Mouse (Mus musculus) skeletal muscle tissue, postnatal 0 days (tissue): ENCODE data around the gene Uap1l1. TPM values are rescaled to one million over a fixed set of nuclear protein-coding genes. Genes with fewer than 3 reads are reported as not detected.

Source experiments
- polyA plus RNA-seq: library from polyadenylated mRNA; unstranded; fragments of >200 nt; fragmentation: Nextera tagmentation; extraction: Ambion mirVana; gene quantifications from 2 replicates; pipeline ENCODE4 v1.2.1, GENCODE M21; 2015

Uap1l1 gene
- 12.4 and 16.8 TPM in 2 replicates for polyA plus RNA-seq

GRCm38 (mm10) chr2:25365091-25365761 is at the start of gene Uap1l1:
Uap1l1 (minus strand) TSS chr2:25365682.

GRCm38 (mm10) chr2:25399051-25399450 is 33.6 kb upstream of the Uap1l1 start, which contains the start of gene Npdc1:
Npdc1 (plus strand) TSS chr2:25399351.

DNA sequence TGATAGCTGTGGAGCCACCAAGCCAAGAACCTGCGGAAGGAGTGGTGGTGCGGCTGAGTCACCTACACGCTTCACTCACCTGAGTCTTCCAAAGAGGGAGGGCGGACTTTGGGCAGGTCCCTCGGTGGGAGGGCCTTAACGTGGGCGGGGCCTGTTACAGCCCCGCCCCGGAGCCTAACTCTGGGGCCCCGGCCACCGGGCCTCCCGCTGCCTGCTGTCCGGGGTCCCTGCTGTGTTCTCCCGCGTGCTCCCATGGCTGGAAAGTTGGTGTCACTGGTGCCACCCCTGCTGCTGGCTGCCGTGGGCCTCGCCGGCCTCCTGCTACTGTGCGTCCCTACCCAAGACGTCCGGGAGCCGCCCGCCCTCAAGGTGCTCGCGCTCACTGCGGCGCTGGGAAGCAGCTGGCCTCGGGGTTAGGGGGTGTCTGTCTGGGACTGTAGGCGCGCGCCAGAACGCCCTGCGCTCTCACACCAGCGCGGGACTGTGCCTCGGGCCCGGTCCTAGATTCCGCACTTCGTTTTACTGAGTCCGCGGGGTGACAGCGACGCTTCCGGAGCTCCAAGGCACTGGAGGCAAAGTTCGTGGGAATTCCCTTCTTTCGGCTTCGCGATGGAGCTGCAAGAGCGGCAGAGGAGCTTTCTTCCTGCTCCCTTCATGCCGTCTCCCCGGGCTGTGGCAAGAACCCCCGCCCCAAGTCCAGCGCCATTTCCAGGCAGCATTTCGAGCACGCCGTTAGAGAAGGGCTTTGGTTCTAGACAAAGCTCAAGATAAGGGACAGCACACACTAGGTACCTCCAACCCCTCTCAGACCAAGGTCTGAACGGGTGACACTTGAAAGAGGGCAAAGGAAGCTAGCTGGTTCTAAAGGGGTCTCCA is 30.5 kb upstream of the Uap1l1 start, which contains the start of gene Entpd2:
Entpd2 (plus strand) TSS at position 154 of the 876 bp plus-strand sequence.

GRCm38 (mm10) chr2:25371764-25372643 is 6.5 kb upstream of the Uap1l1 start, which contains the start of gene Sapcd2:
Sapcd2 (plus strand) TSS chr2:25372321.

GRCm38 (mm10) chr2:25356208-25357079 is 9.0 kb downstream of the Uap1l1 start, which contains the start of gene Dpp7:
Dpp7 (minus strand) TSS chr2:25356359.

GRCm38 (mm10) chr2:25332286-25333160 is 33.0 kb downstream of the Uap1l1 start, which contains the start of gene Man1b1:
Man1b1 (plus strand) TSS chr2:25332338.

DNA sequence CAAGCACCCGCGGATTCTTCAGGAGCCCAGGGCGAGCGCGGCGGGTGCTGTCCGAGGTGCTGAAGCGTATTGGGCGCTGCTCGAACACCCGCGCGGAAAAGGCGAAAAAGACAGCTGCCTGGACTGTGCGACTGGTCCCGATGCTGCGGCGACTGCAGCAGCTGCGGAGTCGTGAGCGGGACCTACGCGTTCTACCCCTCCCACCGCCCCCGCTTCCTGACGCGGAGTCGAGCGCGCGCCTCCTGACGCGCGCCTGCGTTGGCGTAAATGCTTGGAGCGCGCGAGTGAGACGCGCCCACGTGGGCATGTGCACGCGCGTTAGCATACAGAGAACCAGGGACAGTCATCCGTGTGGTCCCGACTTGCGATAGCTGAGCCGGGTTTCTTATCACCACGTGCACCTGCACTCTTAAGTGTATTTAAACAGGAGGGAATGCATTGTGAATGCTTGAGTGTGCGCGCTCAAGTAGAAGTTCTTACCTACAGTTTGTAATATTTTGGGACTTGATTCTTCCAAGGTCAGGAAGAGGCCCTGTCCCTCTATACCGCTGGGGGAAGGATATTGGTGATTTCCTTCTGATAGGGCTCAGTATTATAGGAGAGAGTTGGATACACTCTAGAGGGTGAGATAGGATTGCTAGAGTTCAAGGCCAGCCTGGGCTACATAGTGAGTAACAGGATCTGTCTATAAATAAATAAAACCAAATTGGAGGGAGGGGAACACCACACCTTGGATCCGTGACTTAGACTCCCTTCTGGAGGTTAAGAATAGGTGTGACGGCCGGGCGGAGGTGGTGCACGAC is 46.3 kb downstream of the Uap1l1 start, which contains the start of gene Grin1:
Grin1 (minus strand) TSS at position 217 of the 803 bp plus-strand sequence.

Other genes starting within 250 kb of the Uap1l1 start
- gene Nrarp, start 184.9 kb downstream of the Uap1l1 start, polyA plus RNA-seq, result 9.5 and 13.8 TPM in 2 replicates
- 2.5 and 3.6 TPM in 2 replicates for gene Tor4a, start 168.8 kb downstream of the Uap1l1 start, polyA plus RNA-seq
- gene Nelfb, start 154.2 kb downstream of the Uap1l1 start, polyA plus RNA-seq, result 42.2 and 43.2 TPM in 2 replicates
- not detected in 2 replicates for gene Stpg3, start 151.0 kb downstream of the Uap1l1 start, polyA plus RNA-seq
- gene Fam166a, start 146.9 kb downstream of the Uap1l1 start, polyA plus RNA-seq, result 0.19 TPM in 1 of 2 replicates, not detected in the other
- gene Tubb4b, start 141.0 kb downstream of the Uap1l1 start, polyA plus RNA-seq, result 141 and 191 TPM in 2 replicates
- gene Slc34a3, start 131.3 kb downstream of the Uap1l1 start, polyA plus RNA-seq, result not detected in 2 replicates
- not detected in 2 replicates for gene Rnf224, start 128.9 kb downstream of the Uap1l1 start, polyA plus RNA-seq
- gene Rnf208, start 123.4 kb downstream of the Uap1l1 start, polyA plus RNA-seq, result 0.50 and 1.5 TPM in 2 replicates
- gene Cysrt1, start 123.2 kb downstream of the Uap1l1 start, polyA plus RNA-seq, result 8.6 TPM in 1 of 2 replicates, not detected in the other
- gene AL732309.1, start 118.8 kb downstream of the Uap1l1 start, polyA plus RNA-seq, result 1.2 and 2.0 TPM in 2 replicates
- 27.2 and 29.6 TPM in 2 replicates for gene Tmem203, start 110.2 kb downstream of the Uap1l1 start, polyA plus RNA-seq
- gene Tprn, start 103.1 kb downstream of the Uap1l1 start, polyA plus RNA-seq, result 3.0 and 3.9 TPM in 2 replicates
- 102 and 122 TPM in 2 replicates for gene Ssna1, start 93.2 kb downstream of the Uap1l1 start, polyA plus RNA-seq
- 51.7 and 54.8 TPM in 2 replicates for gene Anapc2, start 93.2 kb downstream of the Uap1l1 start, polyA plus RNA-seq
- gene Tmem210, start 77.5 kb downstream of the Uap1l1 start, polyA plus RNA-seq, result not detected in 2 replicates
- 0.12 and 0.15 TPM in 2 replicates for gene Lrrc26, start 75.8 kb downstream of the Uap1l1 start, polyA plus RNA-seq
- not detected in 2 replicates for gene Grin1, start 46.5 kb downstream of the Uap1l1 start, polyA plus RNA-seq
- 29.6 and 33.0 TPM in 2 replicates for gene Man1b1, start 33.3 kb downstream of the Uap1l1 start, polyA plus RNA-seq
- 8.7 and 10.9 TPM in 2 replicates for gene Dpp7, start 9.3 kb downstream of the Uap1l1 start, polyA plus RNA-seq
- gene Sapcd2, start 6.6 kb upstream of the Uap1l1 start, polyA plus RNA-seq, result 5.8 and 6.4 TPM in 2 replicates
- gene Entpd2, start 30.2 kb upstream of the Uap1l1 start, polyA plus RNA-seq, result 30.8 and 32.7 TPM in 2 replicates
- 19.3 and 28.5 TPM in 2 replicates for gene Npdc1, start 33.7 kb upstream of the Uap1l1 start, polyA plus RNA-seq
- 0.06 TPM in 1 of 2 replicates, not detected in the other for gene Fut7, start 57.6 kb upstream of the Uap1l1 start, polyA plus RNA-seq
- gene Abca2, start 63.0 kb upstream of the Uap1l1 start, polyA plus RNA-seq, result 1.2 and 1.6 TPM in 2 replicates
- gene Clic3, start 91.2 kb upstream of the Uap1l1 start, polyA plus RNA-seq, result 1.0 and 6.2 TPM in 2 replicates
- gene Paxx, start 95.4 kb upstream of the Uap1l1 start, polyA plus RNA-seq, result 56.6 and 62.1 TPM in 2 replicates
- 11.8 and 13.3 TPM in 2 replicates for gene Ptgds, start 104.4 kb upstream of the Uap1l1 start, polyA plus RNA-seq
- not detected in 2 replicates for gene Lcn12, start 128.2 kb upstream of the Uap1l1 start, polyA plus RNA-seq
- gene Fbxw5, start 135.1 kb upstream of the Uap1l1 start, polyA plus RNA-seq, result 56.1 and 56.8 TPM in 2 replicates
- gene C8g, start 136.0 kb upstream of the Uap1l1 start, polyA plus RNA-seq, result 2.9 and 4.1 TPM in 2 replicates
- 13.9 and 15.5 TPM in 2 replicates for gene Traf2, start 181.3 kb upstream of the Uap1l1 start, polyA plus RNA-seq
- gene Edf1, start 192.2 kb upstream of the Uap1l1 start, polyA plus RNA-seq, result 314 and 359 TPM in 2 replicates
- 0.45 and 0.50 TPM in 2 replicates for gene Mamdc4, start 209.2 kb upstream of the Uap1l1 start, polyA plus RNA-seq
- gene Phpt1, start 209.5 kb upstream of the Uap1l1 start, polyA plus RNA-seq, result 93.0 and 102 TPM in 2 replicates
- 0.18 TPM in 1 of 2 replicates, not detected in the other for gene Ajm1, start 216.1 kb upstream of the Uap1l1 start, polyA plus RNA-seq
- 37.7 TPM in 2 replicates for gene Rabl6, start 242.8 kb upstream of the Uap1l1 start, polyA plus RNA-seq